Mouse (Mus musculus) gastrocnemius, postnatal 25 days (tissue): ENCODE data around the gene Bbx. TPM values are rescaled to one million over a fixed set of nuclear protein-coding genes. Genes with fewer than 3 reads are reported as not detected.

Experiments used
- DNase-seq: peaks from one replicate; pipeline ENCODE4 v3.0.0; 2022
- total RNA-seq, 2 experiments: library from RNA; stranded (reverse); gene quantifications; 1 replicate in 1 of 2; 2 replicates in 1 of 2; pipeline ENCODE4 v1.2.3; 2021

The Bbx gene
- total RNA-seq, 2 experiments from 2014 or later, result 6.2 to 6.6 TPM

GRCm38 (mm10) chr16:50399775-50400174 is 32.4 kb downstream of the Bbx start:
- DNase-seq, result no peak

DNA sequence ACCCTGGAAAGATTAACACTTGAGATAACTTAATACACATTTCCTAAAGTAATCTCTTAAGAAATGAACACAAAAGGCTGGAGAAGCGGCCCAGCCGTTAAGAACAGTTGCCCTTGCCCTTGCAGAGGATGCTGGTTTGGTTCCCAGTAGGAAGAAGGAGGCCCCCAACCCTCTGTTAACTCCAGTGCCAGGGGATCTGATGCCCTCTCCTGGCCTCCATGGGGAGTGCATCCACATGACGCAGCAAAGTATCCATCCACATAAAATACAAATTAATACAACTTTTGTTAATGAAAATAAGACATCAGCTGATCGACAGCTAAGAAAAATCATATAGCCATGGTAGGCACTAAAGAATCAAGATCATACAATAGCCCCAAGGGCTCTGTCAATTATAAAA is 33.6 kb downstream of the Bbx start:
- no peak for DNase-seq

DNA sequence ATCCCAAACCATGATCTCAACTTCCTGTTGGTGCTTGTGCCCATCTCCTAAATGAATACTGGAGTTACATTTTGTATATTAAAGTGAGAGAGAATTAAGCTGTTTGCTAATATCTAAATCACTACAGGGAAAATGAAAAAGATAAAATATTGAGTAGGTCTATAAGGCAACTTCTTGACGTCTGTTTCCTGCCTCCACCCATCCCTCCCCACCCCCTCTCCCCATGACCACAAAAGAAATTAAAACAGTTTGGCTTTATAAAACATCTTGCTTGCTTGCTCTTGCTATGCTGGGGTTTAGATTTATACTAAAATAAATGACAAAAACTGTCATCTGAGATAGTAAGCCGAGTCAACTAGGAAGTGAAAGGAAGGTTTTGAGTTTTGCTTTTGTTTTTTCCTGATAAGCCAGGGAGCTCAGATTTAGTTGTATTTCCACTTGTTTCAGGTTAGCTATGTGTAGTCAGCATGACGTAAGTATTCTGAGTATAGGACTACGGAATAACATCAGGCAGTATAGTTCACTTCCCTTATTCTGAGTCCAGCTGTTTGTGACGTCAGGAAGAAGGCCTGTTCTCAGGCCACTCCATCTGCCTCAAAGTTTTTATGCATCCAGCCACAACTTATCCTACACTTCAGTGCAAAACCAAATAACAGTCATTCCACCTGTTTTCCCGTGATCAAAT is 36.1 kb downstream of the Bbx start:
- no peak for DNase-seq

DNA sequence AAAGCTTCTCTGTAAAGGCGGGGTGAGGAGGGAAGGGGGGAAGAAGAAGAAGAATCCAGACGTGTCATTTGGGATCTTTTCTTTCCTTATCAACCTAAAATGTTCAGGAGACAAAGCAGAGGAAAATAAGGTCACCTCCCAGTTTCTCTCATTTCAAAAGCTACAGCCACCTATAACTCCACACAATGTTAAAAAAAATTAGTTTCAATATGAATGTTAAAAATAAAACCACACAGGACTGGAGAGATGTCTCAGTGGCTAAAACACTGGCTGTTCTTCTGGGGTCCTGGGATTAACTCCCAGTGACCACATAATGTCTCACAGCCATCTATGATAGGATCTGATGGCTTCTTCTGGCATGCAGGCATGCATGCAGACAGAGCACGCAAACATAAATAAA is 43.7 kb downstream of the Bbx start:
- no peak for DNase-seq

- DNase-seq, result no peak
Measured at GRCm38 (mm10) chr16:50383541-50383940, 48.6 kb downstream of the Bbx start.

DNA sequence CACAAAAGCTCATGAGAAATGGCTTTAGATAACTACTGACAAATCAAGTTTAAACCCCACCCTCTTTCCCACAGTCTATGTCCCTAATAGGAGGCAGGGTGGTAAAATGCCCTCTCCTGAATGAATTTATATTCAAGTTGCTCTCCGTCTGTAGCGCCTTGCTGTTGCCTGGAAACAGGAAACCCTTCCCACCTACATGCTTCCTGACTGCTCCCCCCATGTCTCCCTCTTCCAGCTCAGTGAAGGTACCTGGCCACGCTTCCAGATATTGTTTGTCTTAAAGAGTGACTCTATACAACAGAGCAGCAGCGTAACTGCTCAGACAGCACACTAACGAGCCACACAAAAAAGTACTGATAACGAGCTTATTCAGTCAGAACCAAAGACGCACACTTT is 50.8 kb downstream of the Bbx start:
- DNase-seq, result no peak

- no peak for DNase-seq
Measured at GRCm38 (mm10) chr16:50380682-50381350, 51.4 kb downstream of the Bbx start.

DNA sequence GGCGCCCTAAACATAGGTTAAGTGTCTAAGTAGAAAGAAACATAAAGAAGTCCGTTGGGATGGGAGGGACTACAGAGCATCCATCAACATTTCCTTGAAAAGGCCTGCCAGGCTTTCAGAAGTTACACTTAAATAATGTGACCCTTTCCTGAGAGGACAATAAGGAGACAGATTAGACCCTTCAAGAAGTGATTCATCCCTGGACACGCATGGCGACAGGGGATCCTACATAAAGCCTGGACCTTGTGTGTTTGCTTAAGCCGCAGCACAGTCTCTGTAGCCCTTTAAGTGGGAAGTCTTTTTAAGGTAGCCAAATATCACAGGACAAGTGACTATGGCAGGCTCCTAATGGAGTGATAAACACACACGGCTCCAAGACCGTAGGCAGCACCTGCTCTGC is 52.0 kb downstream of the Bbx start:
- no peak for DNase-seq

GRCm38 (mm10) chr16:50374611-50375010 is 57.6 kb downstream of the Bbx start:
- no peak for DNase-seq

GRCm38 (mm10) chr16:50373685-50374084 is 58.5 kb downstream of the Bbx start:
- no peak for DNase-seq

DNA sequence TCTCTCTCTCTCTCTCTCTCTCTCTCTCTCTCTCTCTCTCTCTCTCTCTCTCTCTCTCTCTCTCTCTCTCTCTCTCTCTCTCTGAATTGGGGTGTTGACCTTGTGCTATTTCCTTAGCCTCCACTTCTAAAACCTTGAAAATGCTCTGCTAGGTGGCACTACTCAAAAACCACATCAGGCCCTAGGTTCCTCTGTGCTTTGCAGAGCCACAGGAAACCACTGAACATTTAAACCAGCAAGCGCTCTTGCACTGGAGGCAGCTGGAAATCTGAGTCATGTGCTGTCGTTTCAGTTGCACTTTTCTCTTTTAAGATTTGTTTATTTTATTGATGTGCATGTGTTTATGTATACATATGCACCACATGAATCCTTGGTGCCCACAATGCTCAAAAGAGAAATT is 59.6 kb downstream of the Bbx start:
- DNase-seq, result no peak

GRCm38 (mm10) chr16:50371460-50371859 is 60.7 kb downstream of the Bbx start:
- DNase-seq, result no peak

GRCm38 (mm10) chr16:50370423-50370822 is 61.8 kb downstream of the Bbx start:
- no peak for DNase-seq

- no peak for DNase-seq
Measured at GRCm38 (mm10) chr16:50366556-50366955, 65.6 kb downstream of the Bbx start.

DNA sequence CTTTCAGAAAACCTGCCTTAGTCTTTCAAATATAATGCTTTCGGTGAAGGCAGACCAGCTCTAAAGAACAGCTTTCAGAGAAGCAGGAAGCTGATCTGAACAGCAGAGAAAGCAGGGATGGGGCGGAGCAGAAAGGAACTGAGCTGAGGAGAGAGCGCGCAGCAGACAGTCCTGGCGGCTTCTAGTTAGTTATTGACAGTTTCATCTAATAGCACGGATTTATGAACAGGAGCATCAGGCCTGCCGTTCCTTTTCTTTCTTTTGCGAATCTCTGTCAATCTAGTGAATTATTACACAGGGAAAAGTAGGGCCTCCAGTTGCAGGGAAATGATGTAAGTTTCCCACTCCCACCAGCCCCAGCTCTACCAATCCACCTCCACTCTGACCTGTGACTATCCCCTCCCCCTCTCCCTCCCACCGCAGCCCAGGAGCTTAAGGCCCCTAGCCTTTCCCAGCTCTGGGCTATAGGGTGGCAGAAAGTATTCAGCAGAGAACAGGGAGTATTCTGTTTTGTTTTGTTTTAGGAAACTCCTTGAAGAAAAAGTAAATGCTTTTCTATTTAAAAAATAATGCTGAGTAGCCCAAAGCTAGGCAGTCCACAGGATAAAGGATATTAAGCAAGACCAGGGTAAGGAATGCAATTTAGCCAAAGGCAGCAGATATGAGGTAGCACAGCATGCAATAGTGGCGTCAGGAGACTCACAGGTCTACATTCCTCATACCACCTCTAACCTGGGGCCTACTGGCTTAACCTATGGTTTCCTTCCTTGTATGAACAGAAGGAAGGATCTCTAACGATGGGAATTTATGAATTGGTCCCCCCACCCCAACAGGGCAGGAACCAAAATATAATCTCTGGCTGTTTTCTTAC is 67.8 kb downstream of the Bbx start:
- no peak for DNase-seq

GRCm38 (mm10) chr16:50363443-50364188 is 68.6 kb downstream of the Bbx start:
- no peak for DNase-seq

DNA sequence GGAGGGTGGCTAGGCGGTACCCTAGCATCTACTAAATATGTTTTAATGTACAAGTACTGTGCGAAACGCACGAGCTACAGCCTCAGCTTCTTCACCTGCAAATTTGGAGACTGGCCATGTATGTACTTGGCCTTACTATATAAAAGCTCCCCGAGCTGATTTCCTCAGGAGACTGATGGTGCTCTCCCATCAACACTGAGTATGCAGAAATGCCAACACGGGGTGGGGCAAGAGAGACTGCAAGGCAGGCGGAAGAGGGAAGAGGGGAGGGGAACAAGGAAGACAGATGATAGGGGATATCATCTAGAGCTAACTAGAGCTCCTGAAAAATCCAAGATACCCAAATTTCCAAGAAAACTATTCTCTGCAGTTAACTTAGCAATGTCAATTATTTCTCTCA is 71.6 kb downstream of the Bbx start:
- DNase-seq, result no peak

DNA sequence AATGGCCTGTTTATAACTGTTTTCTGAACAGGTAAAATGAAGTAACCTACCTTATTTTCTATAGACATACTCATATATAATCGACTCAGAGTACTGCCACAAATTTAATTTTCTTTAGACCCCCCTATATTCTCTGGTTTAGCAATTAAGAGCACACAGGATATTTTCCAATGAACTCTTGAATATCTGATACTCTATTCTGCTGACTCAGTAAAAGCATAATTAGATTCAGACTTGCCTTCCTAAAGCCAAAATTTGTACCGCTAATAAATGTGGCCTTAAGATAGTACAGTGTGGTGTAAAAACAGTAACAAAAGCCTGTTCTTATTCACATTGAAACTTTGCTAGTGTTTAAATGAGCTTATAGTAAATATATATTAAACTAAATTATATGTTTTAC is 102.5 kb downstream of the Bbx start:
- no peak for DNase-seq

GRCm38 (mm10) chr16:50324746-50325145 is 107.4 kb downstream of the Bbx start:
- DNase-seq, result no peak

DNA sequence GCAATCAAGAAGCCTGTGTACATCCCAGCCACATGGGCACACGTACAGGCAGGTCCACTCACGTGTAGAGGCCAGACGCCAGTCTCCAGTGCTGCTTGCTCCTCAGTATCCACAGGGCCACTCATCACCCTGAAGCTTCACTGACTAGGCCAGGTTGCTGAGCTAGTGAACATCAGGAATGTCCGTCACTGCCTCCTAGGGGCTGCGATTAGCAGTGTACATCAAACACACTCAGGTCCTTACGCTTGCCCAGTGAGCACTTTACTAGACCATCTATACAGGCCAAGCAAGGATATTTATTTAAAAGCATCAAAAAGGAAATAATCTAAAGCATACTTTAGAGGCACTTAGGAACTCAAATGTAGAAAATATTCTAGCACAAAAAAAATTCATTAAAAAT is 107.9 kb downstream of the Bbx start:
- DNase-seq, result no peak

- no peak for DNase-seq
Measured at GRCm38 (mm10) chr16:50321368-50321767, 110.8 kb downstream of the Bbx start.

DNA sequence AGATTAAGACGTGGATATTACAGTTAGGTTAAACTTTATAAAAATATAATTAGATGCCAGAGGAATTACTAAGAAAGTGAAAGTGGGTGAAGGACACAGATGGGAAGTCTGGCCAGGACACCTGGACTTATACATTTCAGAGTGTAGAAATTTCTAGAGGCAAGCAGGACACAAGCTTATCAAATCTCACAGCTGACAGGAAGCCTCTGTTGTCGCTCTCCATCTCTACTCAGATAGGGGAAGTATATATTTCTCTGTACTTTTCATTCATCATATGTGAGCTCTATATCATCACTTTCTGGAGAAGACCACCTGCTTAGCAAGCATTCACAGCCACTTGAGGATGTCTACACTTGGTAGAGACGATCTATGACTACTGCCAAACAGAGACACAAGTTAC is 113.9 kb downstream of the Bbx start:
- no peak for DNase-seq
